Mouse (Mus musculus) small intestine, adult 2 months (tissue): ENCODE results near the gene Sdccag8. TPM values are rescaled to one million over a fixed set of nuclear protein-coding genes. Genes with fewer than 3 reads are reported as not detected.

Source experiments
- H3K27ac ChIP-seq: fragments of 200-500 bp; 2 replicates; pipeline ENCODE4 v1.5.1; 2012; ENCODE audit warnings: low read depth, low read length, control low read depth, inconsistent platforms; ENCODE audit not compliant: insufficient read depth
- H3K27me3 ChIP-seq: fragments of 200-500 bp; 2 replicates; pipeline ENCODE4 v1.6.1; 2012; ENCODE audit warnings: mild to moderate bottlenecking, moderate library complexity, low read length, inconsistent platforms; ENCODE audit not compliant: control insufficient read depth, insufficient read depth
- H3K36me3 ChIP-seq: fragments of 200-500 bp; 2 replicates; pipeline ENCODE4 v1.6.1; 2012; ENCODE audit warnings: mild to moderate bottlenecking, low read length, control low read depth, inconsistent platforms; ENCODE audit not compliant: control insufficient read depth, insufficient read depth
- H3K4me1 ChIP-seq: fragments of 200-500 bp; 2 replicates; pipeline ENCODE4 v1.6.1; 2012; ENCODE audit warnings: low read length, inconsistent platforms, mixed read lengths; ENCODE audit not compliant: control insufficient read depth, insufficient read depth, insufficient read length
- H3K4me3 ChIP-seq: fragments of 200-500 bp; 2 replicates; pipeline ENCODE4 v1.5.1; 2012; ENCODE audit warnings: low read depth, mild to moderate bottlenecking, control low read depth, inconsistent platforms, low read length, moderate library complexity
- CTCF ChIP-seq: fragments of 200-500 bp; IDR thresholded peaks from 2 replicates; pipeline ENCODE4 v1.5.1; 2012; ENCODE audit warnings: low read depth, mild to moderate bottlenecking, control low read depth, inconsistent platforms, low read length, moderate library complexity, mixed read lengths; ENCODE audit not compliant: insufficient replicate concordance, insufficient read length; ENCODE audit errors: extremely low read depth
- POLR2A ChIP-seq: fragments of 200-500 bp; IDR thresholded peaks from 2 replicates; pipeline ENCODE4 v1.6.1; 2012; ENCODE audit warnings: low read depth, mild to moderate bottlenecking, control low read depth, inconsistent platforms, low read length, moderate library complexity
- WGBS: fragments of 180-500 bp; shearing (Covaris S2); methylation state at CpG from one replicate; pipeline ENCODE4 v1.1.7; 2018; 5-methylcytosine and 5-hydroxymethylcytosine counted together
- polyA plus RNA-seq: library from polyadenylated mRNA; depleted of rRNA; stranded (reverse); fragments of >200 nt; gene quantifications from 2 replicates; pipeline ENCODE4 v1.2.3, GENCODE M21; 2012

Gene Sdccag8
- polyA plus RNA-seq, 1 experiment: 5.1 TPM

- TF ChIP-seq CTCF (no peak), POLR2A (no peak)
- peaks cover 6% of the 10 kb centered on the region; the same call in 1 of the 2 replicates for H3K36me3 ChIP-seq
- no peaks in the 10 kb centered on the region for H3K27me3 ChIP-seq
- H3K27ac ChIP-seq: no peak overlapping the region
- H3K4me1 ChIP-seq: 0 out of 2 replicates have a peak, but pooled peaks cover 2% of the 10 kb centered on the region
- H3K4me3 ChIP-seq: no peak overlapping the region
- 73% methylated on average over 4 of the region's 4 CpGs for WGBS
Observed at GRCm38 (mm10) chr1:176826931-176827330, 12.5 kb downstream of the Sdccag8 start.

GRCm38 (mm10) chr1:176827365-176827764, 12.9 kb downstream of the Sdccag8 start:
- H3K27me3 ChIP-seq: no peaks in the 10 kb centered on the region
- 64% methylated on average over 4 of the region's 4 CpGs for WGBS
- H3K27ac ChIP-seq: 0 out of 2 replicates have a peak overlapping the region, but pooled peaks have one; percentile 18
- H3K36me3 ChIP-seq: peaks cover 6% of the 10 kb centered on the region; the same call in 1 of the 2 replicates
- H3K4me1 ChIP-seq: 0 out of 2 replicates have a peak, but pooled peaks cover 2% of the 10 kb centered on the region
- no peak overlapping the region for H3K4me3 ChIP-seq
- TF ChIP-seq CTCF: no peak
- no peak for TF ChIP-seq POLR2A

GRCm38 (mm10) chr1:176827945-176828485, 13.6 kb downstream of the Sdccag8 start:
- H3K27ac ChIP-seq: 0 out of 2 replicates have a peak overlapping the region, but pooled peaks have one; percentile 18
- H3K4me1 ChIP-seq: 0 out of 2 replicates have a peak, but pooled peaks cover 2% of the 10 kb centered on the region
- H3K36me3 ChIP-seq: peaks cover 6% of the 10 kb centered on the region; the same call in 1 of the 2 replicates
- WGBS: 69% methylated on average over 5 of the region's 5 CpGs
- TF ChIP-seq CTCF (no peak), POLR2A (no peak)
- H3K27me3 ChIP-seq: no peaks in the 10 kb centered on the region
- H3K4me3 ChIP-seq: no peak overlapping the region

GRCm38 (mm10) chr1:176828666-176829065, 14.2 kb downstream of the Sdccag8 start:
- TF ChIP-seq CTCF (no peak), POLR2A (no peak)
- H3K27me3 ChIP-seq: no peaks in the 10 kb centered on the region
- H3K36me3 ChIP-seq: peaks cover 6% of the 10 kb centered on the region; the same call in 1 of the 2 replicates
- no peak overlapping the region for H3K27ac ChIP-seq
- H3K4me1 ChIP-seq: 0 out of 2 replicates have a peak, but pooled peaks cover 2% of the 10 kb centered on the region
- H3K4me3 ChIP-seq: no peak overlapping the region
- WGBS: 93% methylated on average over 12 of the region's 12 CpGs

- 80% methylated on average over 2 of the region's 2 CpGs for WGBS
- Histone ChIP-seq H3K27me3 (no peaks in the 10 kb centered on the region), H3K27ac (no peak overlapping the region), H3K4me1 (peaks cover 5% of the 10 kb centered on the region), H3K4me3 (no peak overlapping the region), H3K36me3 (peaks cover 6% of the 10 kb centered on the region; the same call in 1 of the 2 replicates)
- TF ChIP-seq POLR2A: no peak
- no peak for TF ChIP-seq CTCF
Observed at GRCm38 (mm10) chr1:176832071-176832470, 17.6 kb downstream of the Sdccag8 start.

GRCm38 (mm10) chr1:176832607-176833006, 18.1 kb downstream of the Sdccag8 start:
- Histone ChIP-seq H3K27ac (no peak overlapping the region), H3K4me3 (no peak overlapping the region), H3K27me3 (no peaks in the 10 kb centered on the region), H3K36me3 (peaks cover 6% of the 10 kb centered on the region; the same call in 1 of the 2 replicates), H3K4me1 (peaks cover 5% of the 10 kb centered on the region)
- TF ChIP-seq CTCF (no peak), POLR2A (no peak)
- 68% methylated on average over 8 of the region's 8 CpGs for WGBS

- Histone ChIP-seq H3K4me3 (no peak overlapping the region), H3K27me3 (no peaks in the 10 kb centered on the region), H3K36me3 (peaks cover 6% of the 10 kb centered on the region; the same call in 1 of the 2 replicates), H3K4me1 (peaks cover 5% of the 10 kb centered on the region), H3K27ac (no peak overlapping the region)
- TF ChIP-seq CTCF (no peak), POLR2A (no peak)
Observed at GRCm38 (mm10) chr1:176833257-176833656, 18.8 kb downstream of the Sdccag8 start.

- H3K4me1 ChIP-seq: peaks cover 5% of the 10 kb centered on the region
- WGBS: 77% methylated on average over 3 of the region's 3 CpGs
- TF ChIP-seq POLR2A (no peak), CTCF (no peak)
- H3K27me3 ChIP-seq: no peaks in the 10 kb centered on the region
- H3K27ac ChIP-seq: no peak overlapping the region
- no peak overlapping the region for H3K4me3 ChIP-seq
- H3K36me3 ChIP-seq: peaks cover 6% of the 10 kb centered on the region; the same call in 1 of the 2 replicates
Observed at GRCm38 (mm10) chr1:176833948-176834347, 19.5 kb downstream of the Sdccag8 start.
